Mouse (Mus musculus): ENCODE data around the gene Ipo4. TPM values are rescaled to one million over a fixed set of nuclear protein-coding genes. Genes with fewer than 3 reads are reported as not detected.

Gene Ipo4
- polyA plus RNA-seq, 1 experiment from 2014 or later, result 123 TPM

DNA sequence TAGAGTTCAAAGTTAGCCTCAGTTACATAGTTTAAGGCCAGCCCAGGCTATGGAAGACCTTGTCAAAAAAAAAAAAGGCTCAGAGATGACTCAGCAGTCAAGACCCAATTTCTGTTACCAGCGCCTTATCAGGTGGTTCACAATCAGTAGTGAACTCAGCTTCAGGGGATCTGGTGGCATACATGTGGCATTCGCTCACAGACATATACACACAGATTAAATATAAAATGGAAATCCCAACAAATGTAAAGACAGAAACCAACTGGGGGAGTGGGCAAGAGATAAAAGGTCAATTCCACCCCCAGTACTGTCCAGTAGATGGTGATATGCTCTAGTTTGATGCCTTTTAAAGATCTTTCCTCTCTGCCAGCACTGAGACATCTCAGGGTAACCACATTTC lies 49.6 kb downstream of the Ipo4 start:
- Histone ChIP-seq H3K4me3 (ENCODE audit: low read depth, low read length) (no peak overlapping the region), H3K9ac (ENCODE audit: low read depth, low read length) (no peak overlapping the region), H3K36me3 (ENCODE audit: control insufficient read depth, insufficient read depth, low read length) (peaks cover 4% of the 10 kb centered on the region; the same call in 1 of the 2 replicates), H3K27ac (ENCODE audit: low read length) (no peak overlapping the region), H3K9me3 (replicated peaks; ENCODE audit: control insufficient read depth, low read length, poor library complexity, severe bottlenecking) (no peaks in the 10 kb centered on the region), H3K27me3 (ENCODE audit: control insufficient read depth, insufficient read depth, low read depth, low read length) (no peaks in the 10 kb centered on the region), H3K4me1 (ENCODE audit: control insufficient read depth, insufficient read depth, low read length) (peaks cover 16% of the 10 kb centered on the region), H3K4me2 (ENCODE audit: low read length) (no peak overlapping the region)
- 96% methylated on average over 2 of the region's 2 CpGs for WGBS
- no peak for ATAC-seq

DNA sequence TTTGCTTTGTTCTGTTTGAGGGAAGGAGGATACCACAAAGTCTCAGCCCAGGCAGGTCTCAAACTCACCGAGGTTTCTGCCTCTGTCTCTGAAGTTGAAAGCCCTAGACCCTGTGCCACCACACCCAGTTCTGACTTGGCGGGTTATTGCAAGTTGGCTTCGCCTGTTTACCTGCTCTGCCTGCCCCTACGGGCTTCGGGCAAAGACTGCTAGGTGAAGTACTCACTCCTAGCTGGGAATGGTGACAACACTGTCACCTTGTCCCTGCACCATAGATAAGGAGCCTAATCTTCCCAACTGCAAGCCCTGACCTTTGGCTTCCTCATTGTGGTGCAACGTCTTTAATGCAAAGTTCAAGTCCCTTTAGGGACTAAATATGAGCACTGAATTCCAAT lies 50.2 kb downstream of the Ipo4 start:
- H3K27ac ChIP-seq (ENCODE audit: low read length), result no peak overlapping the region
- H3K4me3 ChIP-seq (ENCODE audit: low read depth, low read length), result no peak overlapping the region
- no peaks in the 10 kb centered on the region for H3K27me3 ChIP-seq (ENCODE audit: control insufficient read depth, insufficient read depth, low read depth, low read length)
- 68% methylated on average over 6 of the region's 6 CpGs for WGBS
- H3K9me3 ChIP-seq (replicated peaks; ENCODE audit: control insufficient read depth, low read length, poor library complexity, severe bottlenecking), result no peaks in the 10 kb centered on the region
- H3K36me3 ChIP-seq (ENCODE audit: control insufficient read depth, insufficient read depth, low read length), result peaks cover 4% of the 10 kb centered on the region; the same call in 1 of the 2 replicates
- H3K9ac ChIP-seq (ENCODE audit: low read depth, low read length), result no peak overlapping the region
- 0 out of 2 replicates have a peak, but pooled peaks have one; percentile 12 for ATAC-seq
- peaks cover 16% of the 10 kb centered on the region for H3K4me1 ChIP-seq (ENCODE audit: control insufficient read depth, insufficient read depth, low read length)
- H3K4me2 ChIP-seq (ENCODE audit: low read length), result peak overlapping the region; percentile 78

DNA sequence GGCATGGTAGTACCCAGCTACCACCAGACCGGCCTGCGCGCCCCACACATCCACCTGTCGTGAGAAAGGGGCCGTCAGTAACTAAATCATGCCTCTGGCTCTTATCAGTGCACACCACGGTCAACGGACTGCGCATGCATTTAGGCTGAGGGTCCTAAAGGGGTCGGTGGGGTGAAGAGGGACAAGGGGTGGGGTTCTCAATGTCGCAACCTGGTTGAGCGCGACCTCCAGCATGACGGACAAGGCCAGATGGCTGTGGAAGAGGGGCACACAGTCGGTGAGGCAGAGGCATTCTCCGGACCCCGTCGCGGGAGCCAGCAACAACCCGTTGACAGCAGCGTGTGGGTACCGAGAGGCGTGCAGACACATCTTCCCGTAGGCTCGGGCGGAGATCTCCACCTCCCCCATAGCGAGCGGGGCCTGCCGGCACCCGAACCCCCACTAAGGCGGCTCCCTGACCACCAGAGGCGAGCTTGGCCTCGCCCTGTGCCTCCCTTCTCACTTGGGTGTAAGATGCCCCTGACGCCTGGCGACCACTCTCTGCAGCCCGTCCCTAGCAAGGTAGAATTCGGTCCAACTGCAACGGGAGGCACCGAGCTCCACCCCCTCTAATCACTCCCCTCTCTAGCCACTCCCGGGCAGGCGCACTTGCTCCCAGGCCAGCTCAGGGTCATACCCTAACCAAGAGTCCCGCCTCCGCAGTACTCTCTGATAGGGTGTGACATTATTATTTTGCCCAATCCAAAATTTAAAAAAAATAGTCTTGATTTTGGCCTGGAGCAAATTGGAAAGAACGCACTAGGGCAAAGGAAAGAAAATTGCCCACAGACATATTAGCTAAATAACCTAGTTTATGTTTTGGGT lies 50.8 kb downstream of the Ipo4 start, which contains the start of gene Emc9:
Gene Emc9 (minus strand): TSS at position 601 of the 864 bp plus-strand sequence.
- WGBS, result 3% methylated on average over 43 of the region's 43 CpGs
- peak within 1 kb of the TSS; percentile 71 for H3K27ac ChIP-seq (ENCODE audit: low read length)

GRCm38 (mm10) chr14:55584303-55584701 lies 51.5 kb downstream of the Ipo4 start:
- H3K27me3 ChIP-seq (ENCODE audit: control insufficient read depth, insufficient read depth, low read depth, low read length), result no peaks in the 10 kb centered on the region
- H3K27ac ChIP-seq (ENCODE audit: low read length), result peak overlapping the region; percentile 71; the same call in 1 of the 2 replicates
- H3K4me3 ChIP-seq (ENCODE audit: low read depth, low read length), result peak overlapping the region; percentile 58
- H3K9ac ChIP-seq (ENCODE audit: low read depth, low read length), result peak overlapping the region; percentile 84
- peaks cover 9% of the 10 kb centered on the region for H3K4me1 ChIP-seq (ENCODE audit: control insufficient read depth, insufficient read depth, low read length)
- WGBS, result 38% methylated on average over 5 of the region's 5 CpGs
- peak overlapping the region; percentile 78 for H3K4me2 ChIP-seq (ENCODE audit: low read length)
- ATAC-seq, result no peak
- H3K9me3 ChIP-seq (replicated peaks; ENCODE audit: control insufficient read depth, low read length, poor library complexity, severe bottlenecking), result no peaks in the 10 kb centered on the region
- peaks cover 4% of the 10 kb centered on the region; the same call in 1 of the 2 replicates for H3K36me3 ChIP-seq (ENCODE audit: control insufficient read depth, insufficient read depth, low read length)

More for the DNA sequence above, 50.8 kb downstream of the Ipo4 start, which contains the start of gene Emc9:
- peaks cover 10% of the 10 kb centered on the region for H3K4me1 ChIP-seq (ENCODE audit: control insufficient read depth, insufficient read depth, low read length)
- peak; percentile 82 for ATAC-seq
- H3K9me3 ChIP-seq (replicated peaks; ENCODE audit: control insufficient read depth, low read length, poor library complexity, severe bottlenecking), result no peaks in the 10 kb centered on the region
- no peaks in the 10 kb centered on the region for H3K27me3 ChIP-seq (ENCODE audit: control insufficient read depth, insufficient read depth, low read depth, low read length)
- H3K36me3 ChIP-seq (ENCODE audit: control insufficient read depth, insufficient read depth, low read length), result peaks cover 4% of the 10 kb centered on the region; the same call in 1 of the 2 replicates
- H3K4me3 ChIP-seq (ENCODE audit: low read depth, low read length), result peak within 1 kb of the TSS; percentile 58
- peak within 1 kb of the TSS; percentile 84 for H3K9ac ChIP-seq (ENCODE audit: low read depth, low read length)
- H3K4me2 ChIP-seq (ENCODE audit: low read length), result peak within 1 kb of the TSS; percentile 78

GRCm38 (mm10) chr14:55581981-55582681 lies 53.6 kb downstream of the Ipo4 start:
- H3K9ac ChIP-seq (ENCODE audit: low read depth, low read length), result no peak overlapping the region
- H3K4me2 ChIP-seq (ENCODE audit: low read length), result no peak overlapping the region
- no peaks in the 10 kb centered on the region for H3K9me3 ChIP-seq (replicated peaks; ENCODE audit: control insufficient read depth, low read length, poor library complexity, severe bottlenecking)
- no peak overlapping the region for H3K27ac ChIP-seq (ENCODE audit: low read length)
- H3K27me3 ChIP-seq (ENCODE audit: control insufficient read depth, insufficient read depth, low read depth, low read length), result no peaks in the 10 kb centered on the region
- peaks cover 18% of the 10 kb centered on the region for H3K4me1 ChIP-seq (ENCODE audit: control insufficient read depth, insufficient read depth, low read length)
- WGBS, result 79% methylated on average over 9 of the region's 9 CpGs
- H3K4me3 ChIP-seq (ENCODE audit: low read depth, low read length), result no peak overlapping the region
- H3K36me3 ChIP-seq (ENCODE audit: control insufficient read depth, insufficient read depth, low read length), result peaks cover 2% of the 10 kb centered on the region; the same call in 1 of the 2 replicates
- no peak for ATAC-seq

GRCm38 (mm10) chr14:55580731-55581130 lies 55.0 kb downstream of the Ipo4 start:
- Histone ChIP-seq H3K4me2 (ENCODE audit: low read length) (no peak overlapping the region), H3K27ac (ENCODE audit: low read length) (no peak overlapping the region), H3K9me3 (replicated peaks; ENCODE audit: control insufficient read depth, low read length, poor library complexity, severe bottlenecking) (no peaks in the 10 kb centered on the region), H3K4me1 (ENCODE audit: control insufficient read depth, insufficient read depth, low read length) (peaks cover 18% of the 10 kb centered on the region), H3K9ac (ENCODE audit: low read depth, low read length) (no peak overlapping the region), H3K4me3 (ENCODE audit: low read depth, low read length) (no peak overlapping the region), H3K36me3 (ENCODE audit: control insufficient read depth, insufficient read depth, low read length) (no peaks in the 10 kb centered on the region), H3K27me3 (ENCODE audit: control insufficient read depth, insufficient read depth, low read depth, low read length) (no peaks in the 10 kb centered on the region)
- 96% methylated on average over 16 of the region's 16 CpGs for WGBS
- ATAC-seq, result no peak

DNA sequence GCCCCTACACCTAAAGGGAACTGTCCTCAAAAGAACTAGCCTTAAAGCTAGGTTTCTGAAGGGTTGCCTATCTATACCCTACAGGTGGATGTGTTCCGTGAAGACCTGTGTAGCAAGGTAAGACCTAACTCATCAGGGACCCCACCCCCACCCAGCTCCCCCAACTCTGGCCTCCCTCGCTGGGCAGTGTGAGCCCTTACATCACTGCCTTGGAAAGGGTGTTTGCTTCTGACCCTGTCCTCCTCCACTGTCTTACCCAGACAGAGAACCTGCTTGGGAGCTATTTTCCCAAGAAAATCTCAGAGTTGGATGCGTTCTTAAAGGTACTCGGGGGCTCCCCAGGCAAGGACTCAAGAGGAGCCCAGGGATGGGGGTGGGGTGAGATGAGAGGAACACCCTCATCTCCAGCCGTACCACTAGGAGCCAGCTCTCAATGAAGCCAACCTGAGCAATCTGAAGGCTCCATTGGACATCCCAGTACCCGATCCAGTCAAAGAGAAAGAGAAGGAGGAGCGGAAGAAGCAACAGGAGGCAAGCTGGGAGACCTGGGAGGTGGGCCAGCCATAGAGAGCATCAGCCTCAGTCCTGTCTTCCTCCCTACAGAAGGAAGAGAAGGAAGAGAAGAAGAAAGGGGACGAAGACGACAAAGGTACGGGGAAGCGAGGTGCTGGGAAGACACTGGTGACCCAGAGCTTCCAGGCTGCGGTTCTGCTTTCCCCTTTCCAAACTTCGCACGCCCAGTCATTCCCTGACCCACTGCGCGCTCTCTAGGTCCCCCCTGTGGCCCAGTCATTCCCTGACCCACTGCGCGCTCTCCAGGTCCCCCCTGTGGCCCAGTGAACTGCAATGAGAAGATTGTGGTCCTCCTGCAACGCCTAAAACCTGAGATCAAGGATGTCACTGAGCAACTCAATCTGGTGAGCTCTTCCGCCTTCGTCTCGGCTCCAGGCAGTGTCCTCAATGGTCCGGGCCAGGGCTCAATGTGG lies 56.0 kb downstream of the Ipo4 start:
- no peak for ATAC-seq
- H3K4me3 ChIP-seq (ENCODE audit: low read depth, low read length), result no peak overlapping the region
- 85% methylated on average over 23 of the region's 23 CpGs for WGBS

GRCm38 (mm10) chr14:55578668-55579269 lies 57.0 kb downstream of the Ipo4 start:
- peak overlapping the region; percentile 76 for H3K4me2 ChIP-seq (ENCODE audit: low read length)
- peaks cover 11% of the 10 kb centered on the region for H3K4me1 ChIP-seq (ENCODE audit: control insufficient read depth, insufficient read depth, low read length)
- no peaks in the 10 kb centered on the region for H3K27me3 ChIP-seq (ENCODE audit: control insufficient read depth, insufficient read depth, low read depth, low read length)
- 32% methylated on average over 6 of the region's 6 CpGs for WGBS
- no peaks in the 10 kb centered on the region for H3K36me3 ChIP-seq (ENCODE audit: control insufficient read depth, insufficient read depth, low read length)
- H3K4me3 ChIP-seq (ENCODE audit: low read depth, low read length), result peak overlapping the region; percentile 49
- ATAC-seq, result peak; percentile 44
- H3K27ac ChIP-seq (ENCODE audit: low read length), result peak overlapping the region; percentile 90
- H3K9ac ChIP-seq (ENCODE audit: low read depth, low read length), result peak overlapping the region; percentile 73
- no peaks in the 10 kb centered on the region for H3K9me3 ChIP-seq (replicated peaks; ENCODE audit: control insufficient read depth, low read length, poor library complexity, severe bottlenecking)

More for the DNA sequence above, 56.0 kb downstream of the Ipo4 start:
- no peaks in the 10 kb centered on the region for H3K36me3 ChIP-seq (ENCODE audit: control insufficient read depth, insufficient read depth, low read length)
- no peaks in the 10 kb centered on the region for H3K9me3 ChIP-seq (replicated peaks; ENCODE audit: control insufficient read depth, low read length, poor library complexity, severe bottlenecking)
- no peaks in the 10 kb centered on the region for H3K27me3 ChIP-seq (ENCODE audit: control insufficient read depth, insufficient read depth, low read depth, low read length)
- H3K4me2 ChIP-seq (ENCODE audit: low read length), result no peak overlapping the region
- no peak overlapping the region for H3K9ac ChIP-seq (ENCODE audit: low read depth, low read length)
- H3K27ac ChIP-seq (ENCODE audit: low read length), result no peak overlapping the region
- peaks cover 15% of the 10 kb centered on the region for H3K4me1 ChIP-seq (ENCODE audit: control insufficient read depth, insufficient read depth, low read length)
